Mouse (Mus musculus) testis, postnatal 14 days (tissue): ENCODE measurements at regions not wholly inside any gene's neighbourhood (a gene's known extent, or its start where the extent isn't known, plus 50 kb on each side); places are given as distances from the start of the nearest gene placed in this dataset.

ENCODE experiments used
- DNase-seq: peaks from one replicate; pipeline ENCODE4 v3.0.0; 2021; ENCODE audit warnings: low spot score

DNA sequence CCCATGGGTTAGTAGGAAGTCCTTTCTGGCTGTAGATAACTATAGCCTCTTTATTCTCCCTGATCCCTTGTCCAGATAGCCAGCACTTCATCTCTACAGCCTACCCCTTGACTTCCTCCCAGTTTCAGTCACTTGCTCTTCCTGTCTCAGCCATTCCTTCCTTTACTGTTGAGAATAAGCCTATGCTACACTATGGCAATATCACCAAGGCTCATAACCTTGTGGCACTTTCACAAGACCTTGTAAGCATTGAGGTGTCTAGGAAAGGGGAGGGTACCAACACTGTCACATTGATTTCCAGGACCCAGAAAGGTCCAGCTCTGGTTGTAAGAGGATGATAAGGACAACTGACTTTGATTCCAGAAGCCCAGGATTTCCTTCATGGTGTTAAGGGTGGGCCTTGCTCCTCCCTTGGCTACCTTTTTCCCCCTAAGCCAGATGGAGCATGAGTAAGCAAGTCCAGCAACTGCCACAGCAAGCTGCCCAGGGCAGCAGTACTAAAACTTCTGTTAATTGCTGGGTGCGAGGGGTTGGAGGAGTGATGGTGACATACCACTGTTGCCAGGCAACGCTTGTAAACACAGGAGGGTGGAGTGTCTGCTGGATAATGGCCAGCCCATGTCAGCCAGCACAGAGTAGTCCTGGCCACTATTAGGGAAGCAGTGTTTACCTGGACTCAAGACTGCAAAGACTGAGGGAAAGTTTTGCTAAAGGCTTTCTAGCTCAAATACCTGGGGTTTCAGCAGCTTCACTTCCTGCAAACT is 75.7 kb downstream of the Ankrd16 start:
- no peak for DNase-seq

DNA sequence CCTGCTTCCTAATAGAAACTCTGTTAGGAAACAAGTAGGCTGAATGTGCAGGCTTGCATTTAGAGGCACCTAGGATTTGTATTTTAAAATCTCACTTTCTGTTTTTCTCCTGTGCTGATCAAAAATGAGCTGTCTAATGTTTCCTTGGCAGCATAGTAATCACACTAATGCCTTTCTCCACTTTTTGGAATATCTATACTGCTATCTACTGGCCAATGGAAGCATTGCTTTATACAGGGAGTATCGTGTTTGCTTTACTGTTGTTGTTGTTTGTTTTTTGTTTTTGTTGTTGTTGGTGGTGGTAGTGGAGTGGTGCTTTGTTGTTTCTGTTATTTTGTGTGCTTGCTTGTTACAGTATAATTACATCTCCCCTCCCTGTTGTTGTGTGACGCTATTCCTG is 92.3 kb downstream of the Ankrd16 start:
- DNase-seq: no peak

DNA sequence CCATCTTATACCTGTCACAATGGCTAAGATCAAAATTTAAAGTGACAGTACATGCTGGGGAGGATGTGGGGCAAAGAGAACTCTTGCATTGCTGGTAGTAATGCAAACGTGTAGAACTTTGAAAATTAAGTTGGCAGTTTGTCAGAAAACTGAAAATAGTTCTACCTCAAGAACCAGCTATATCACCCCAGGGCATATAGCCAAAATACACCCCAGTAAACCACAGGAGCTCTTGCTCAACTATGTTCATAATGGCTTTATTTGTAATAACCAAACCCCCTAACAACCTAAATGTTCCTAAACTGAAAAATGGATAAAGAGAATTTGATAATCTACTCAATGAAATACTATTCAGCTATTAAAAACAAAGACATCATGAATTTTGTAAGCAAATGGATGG is 102.3 kb downstream of the Ankrd16 start:
- DNase-seq: no peak

DNA sequence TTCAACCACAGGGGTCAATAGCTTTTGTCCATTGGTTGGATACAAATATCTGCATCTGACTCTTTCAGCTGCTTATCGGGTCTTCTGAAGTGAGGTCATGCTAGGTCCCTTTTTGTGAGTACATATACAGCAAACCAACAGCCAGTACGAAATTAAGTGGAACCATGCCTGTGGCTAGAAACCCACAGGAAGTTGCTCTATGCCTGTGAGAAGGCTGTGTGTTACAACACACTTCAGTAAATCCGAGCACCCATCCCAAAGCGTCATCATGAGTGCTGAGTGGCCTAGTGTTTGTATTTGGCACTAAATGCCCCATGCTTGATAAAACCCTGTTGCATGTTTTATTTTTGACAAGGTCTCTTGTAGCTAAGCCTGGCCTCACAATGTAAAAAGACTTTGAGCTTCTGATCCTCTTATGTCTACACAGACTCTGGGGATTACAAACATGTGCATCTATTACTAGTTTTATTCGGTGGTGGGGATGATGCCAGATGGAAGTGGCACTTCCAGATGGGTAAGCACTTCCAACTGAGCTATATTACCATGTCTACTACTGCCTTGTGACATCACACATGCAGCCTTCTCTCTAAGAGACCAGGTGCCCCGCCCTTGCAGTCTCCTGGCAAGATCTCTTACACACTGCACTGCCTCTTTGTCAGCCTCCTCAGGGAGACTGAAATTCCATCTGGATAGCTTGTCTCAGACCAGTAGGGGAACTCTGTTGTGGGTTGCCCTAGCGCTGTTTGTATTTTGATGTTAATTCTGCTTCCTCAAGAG is 117.3 kb downstream of the Ankrd16 start:
- DNase-seq: no peak

DNA sequence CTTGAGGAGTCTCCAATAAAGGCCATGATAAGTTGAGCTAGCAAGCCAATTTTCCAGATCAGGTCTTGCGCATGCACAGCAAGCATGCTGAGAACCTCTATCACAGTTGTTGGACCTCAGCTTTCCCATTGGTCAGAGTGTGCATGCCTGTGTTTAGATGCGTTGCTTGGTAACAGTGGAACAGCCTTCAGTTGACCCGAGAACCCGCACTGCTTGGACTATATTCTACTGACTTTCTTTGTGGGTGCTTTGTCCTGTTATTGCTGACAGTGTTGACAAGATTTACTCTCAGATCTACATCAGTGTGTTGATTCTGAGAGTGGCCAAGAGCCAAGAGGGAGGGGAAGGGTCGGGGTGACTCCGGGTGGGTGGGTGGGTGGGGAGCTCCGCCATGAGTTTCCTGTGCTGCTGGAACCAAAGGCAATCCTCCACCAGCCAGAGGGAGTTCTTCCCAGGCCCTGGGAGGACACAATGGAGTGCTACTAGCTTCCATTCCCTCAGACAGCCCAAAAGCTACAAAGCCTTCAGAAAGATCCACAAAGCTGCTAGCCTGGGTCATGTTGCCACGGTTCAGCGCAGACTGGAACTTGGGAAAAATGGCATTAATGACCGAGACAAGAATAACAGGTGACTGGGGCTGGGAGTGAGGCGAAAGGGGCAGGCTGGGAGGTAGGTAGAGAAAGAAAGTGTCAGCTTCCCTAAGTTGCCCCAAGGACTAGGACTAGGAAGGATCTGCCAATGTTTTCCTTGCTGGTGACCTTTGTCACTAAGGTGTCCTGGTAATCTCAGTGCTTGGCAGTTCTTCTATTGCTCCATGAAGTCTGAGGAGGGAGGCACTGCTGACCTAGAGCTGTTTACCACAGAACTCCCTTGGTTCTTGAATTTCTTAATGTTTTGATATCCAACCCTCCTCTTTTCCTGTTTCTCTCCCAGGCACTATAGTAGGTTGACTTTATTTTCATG is 122.3 kb downstream of the Ankrd16 start:
- no peak for DNase-seq

DNA sequence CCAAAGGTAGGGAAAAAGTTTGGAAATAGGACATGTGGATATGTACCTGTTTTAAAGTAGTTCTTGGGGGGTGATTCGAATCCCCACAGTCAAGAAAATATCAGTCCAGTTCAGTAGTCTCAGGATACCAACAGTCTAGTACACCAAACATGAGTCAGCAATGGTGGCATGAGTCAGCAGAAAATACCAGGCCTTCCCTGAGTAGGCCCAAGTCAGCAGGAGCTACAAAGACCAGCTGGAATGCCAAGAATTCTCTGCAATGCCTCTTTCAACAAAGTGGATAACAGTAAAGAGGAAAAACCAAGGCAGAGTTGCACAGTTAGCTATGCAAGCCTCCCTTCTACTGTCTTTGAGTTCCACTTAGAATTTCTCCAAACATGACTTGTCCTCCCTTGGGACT is 137.1 kb downstream of the Ankrd16 start:
- DNase-seq: no peak

DNA sequence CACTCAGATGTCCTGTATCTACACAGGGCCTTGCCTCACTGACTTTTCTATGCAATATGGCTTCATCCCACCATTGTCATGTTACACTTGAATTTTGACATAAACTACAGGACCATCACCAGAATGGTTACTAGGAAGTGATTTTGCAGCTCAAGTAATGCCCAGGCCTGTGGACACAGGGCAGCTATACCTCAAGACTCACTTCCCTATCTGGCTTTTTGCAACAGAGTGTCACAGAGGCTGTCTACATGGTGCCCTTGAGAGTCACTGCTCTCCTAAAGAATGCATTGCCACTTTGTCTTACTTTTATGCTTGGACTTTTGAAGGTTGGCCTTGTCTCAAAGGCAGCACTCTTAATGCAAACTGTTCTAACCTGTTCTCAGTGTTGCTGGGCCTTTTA is 139.7 kb downstream of the Ankrd16 start:
- no peak for DNase-seq

DNA sequence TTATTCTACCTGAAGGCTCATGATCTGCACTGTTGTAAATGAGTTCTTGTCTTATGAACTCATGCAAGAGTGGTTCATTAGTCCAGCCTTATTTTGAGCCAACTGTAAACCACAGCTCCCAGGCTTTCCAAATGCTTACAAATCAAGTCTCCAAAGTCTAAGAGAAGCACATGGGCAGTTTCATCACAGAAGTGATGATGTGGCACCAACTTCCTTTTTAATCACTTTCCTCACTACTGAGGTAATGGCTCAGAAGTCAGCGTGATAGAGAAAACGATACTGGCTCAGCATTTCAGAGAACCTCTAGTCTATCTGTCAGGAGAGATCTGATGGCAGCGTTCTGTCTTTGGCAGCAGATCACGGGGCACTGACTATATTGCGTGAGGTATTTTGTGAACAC is 140.4 kb downstream of the Ankrd16 start:
- no peak for DNase-seq

DNA sequence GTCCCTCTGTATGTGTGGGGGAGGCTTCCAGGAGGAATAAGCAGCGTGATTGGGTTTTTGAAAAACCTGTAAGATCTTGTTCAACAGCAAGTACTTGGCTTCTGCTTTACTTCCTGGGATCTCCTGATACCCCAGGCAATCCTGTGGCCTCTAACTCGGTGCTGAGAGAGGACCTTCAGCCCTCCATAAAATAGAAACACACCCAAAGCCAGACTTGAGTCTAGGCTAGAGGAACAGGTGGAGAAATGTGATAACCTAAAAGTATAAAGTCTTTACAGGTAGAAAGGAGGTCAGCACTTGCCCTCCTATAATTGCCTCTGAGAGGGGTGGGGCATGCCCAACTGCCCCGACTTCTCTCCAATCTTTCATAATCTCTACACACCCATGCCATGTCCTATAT is 183.1 kb downstream of the Ankrd16 start:
- DNase-seq: no peak

DNA sequence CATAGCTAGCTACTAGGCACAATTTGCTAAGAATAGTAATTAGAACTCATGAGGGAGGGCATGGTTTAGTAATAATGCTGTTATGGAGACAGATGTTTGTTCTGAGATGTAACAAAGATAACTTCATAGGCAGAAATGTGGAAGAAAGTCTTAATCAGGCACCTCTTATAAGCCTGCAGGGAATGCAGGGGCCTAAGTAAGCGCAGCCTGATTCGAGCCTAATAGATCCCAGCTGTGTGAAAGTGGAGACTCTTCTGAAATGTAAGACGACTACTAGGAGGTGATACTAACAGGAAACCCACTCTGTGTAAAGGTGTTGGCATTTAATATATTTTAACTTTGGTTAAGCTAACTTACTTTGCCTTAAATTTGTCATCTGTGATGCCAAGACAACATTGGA is 187.7 kb downstream of the Ankrd16 start:
- DNase-seq: no peak

DNA sequence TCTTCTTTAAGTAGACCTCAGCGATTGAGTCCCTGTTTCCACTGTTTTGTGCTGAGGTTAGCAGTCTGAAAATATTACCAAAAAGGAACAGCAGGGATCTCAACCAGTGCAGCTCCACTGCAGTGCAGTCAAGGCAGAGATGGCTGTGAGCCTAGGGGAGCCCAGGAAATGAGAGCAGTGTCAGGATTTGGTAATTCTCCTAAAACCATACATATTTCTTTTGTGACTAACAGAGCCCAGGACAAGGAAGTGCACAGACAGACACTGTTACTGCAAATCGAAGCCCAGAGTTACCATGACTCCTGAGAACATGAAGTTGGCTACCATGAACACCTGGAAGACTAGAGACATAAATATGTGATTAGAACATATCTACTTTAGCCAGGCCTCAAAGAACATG is 189.3 kb downstream of the Ankrd16 start:
- DNase-seq: no peak

DNA sequence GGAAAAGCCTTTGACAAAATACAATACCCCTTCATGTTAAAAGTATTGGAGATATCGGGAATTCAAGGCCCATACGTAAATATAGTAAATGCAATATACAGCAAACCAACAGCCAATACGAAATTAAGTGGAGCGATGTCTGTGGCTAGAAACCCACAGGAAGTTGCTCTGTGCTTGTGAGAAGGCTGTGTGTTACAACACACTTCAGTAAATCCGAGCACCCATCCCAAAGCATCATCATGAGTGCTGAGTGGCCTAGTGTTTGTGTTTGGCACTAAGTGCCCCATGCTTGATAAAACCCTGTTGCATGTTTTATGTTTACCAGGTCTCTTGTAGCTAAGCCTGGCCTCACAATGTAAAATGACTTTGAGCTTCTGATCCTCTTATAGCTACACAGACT is 194.3 kb downstream of the Ankrd16 start:
- no peak for DNase-seq

DNA sequence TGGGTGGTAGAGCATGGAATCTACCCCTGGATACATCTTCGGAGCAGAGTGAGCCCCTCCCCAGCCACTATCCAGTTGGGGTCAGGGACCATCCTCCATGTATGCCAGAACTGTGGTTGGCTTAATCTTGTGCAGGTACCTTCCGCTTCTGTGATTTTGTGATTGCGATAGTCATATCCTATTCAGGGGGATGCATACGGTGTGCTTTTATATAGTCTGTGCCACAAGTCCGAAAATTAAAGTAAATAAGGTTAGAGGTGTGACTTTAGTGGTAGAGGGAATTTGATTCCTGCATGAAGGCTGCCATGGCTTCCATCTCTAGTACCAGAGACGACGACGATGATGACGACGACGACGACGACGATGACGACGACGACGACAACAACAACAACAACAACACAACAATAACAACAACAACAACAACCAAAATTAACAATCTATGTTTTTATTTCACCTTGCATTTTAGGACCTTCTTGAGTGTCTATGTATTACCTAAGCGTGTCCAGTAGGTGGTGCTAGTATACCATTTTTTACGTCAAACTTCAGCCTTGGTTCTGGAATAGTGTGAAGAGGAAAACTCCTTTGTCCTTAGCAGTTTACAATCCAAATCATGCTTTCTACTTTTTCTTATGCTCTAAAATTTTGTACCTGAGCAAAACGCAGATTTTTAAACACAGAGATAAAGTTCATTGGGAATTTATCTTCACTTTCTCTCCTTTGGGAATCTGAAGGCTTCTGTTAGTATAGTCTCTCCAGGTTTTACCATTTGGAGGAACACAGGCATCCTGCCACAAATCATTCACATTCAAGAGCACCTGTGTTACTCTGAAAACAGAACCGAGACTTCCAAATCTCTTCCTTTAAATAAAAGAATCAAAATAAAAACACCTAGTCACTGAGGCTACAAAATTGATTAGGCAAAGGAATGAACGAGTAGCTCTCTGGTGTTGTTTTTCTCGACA is 224.5 kb downstream of the Ankrd16 start:
- no peak for DNase-seq

DNA sequence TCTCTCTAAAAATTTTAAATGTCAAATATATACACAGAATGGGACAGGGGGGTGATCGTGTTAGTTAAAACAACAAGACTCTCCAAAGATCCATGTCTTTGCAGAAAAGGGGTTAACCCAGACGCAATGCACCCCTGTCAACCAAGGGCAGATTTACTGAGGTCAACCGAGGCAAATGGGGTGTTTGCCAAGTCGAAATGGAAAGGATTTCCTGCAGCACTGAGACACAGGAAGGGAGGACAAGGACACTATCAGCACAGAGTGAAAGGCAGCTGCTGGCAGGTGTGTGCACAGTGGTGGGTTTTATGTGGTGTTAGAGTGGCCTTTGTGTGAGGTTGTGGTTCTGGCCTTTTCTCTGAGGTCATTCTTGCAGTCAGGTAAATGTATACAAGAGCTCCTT is 226.7 kb downstream of the Ankrd16 start:
- DNase-seq: no peak

DNA sequence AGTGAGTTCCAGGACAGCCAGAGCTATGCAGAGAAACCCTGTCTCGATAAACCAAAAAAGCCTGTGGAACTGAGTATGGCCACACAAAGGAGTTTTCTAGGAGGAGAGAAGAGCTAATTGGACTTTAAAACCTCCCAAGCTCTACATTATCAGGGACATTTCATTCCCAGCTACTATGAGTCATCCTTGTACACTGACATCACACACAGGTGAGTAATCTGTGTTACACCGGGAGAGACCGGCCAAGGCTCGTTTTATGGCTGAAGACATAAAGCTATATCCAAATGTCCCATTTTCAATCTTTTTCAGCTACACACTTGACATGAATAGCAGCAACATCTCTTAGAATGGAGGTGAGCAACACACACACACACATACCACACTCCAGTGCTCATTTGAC is 229.5 kb downstream of the Ankrd16 start:
- DNase-seq: no peak

DNA sequence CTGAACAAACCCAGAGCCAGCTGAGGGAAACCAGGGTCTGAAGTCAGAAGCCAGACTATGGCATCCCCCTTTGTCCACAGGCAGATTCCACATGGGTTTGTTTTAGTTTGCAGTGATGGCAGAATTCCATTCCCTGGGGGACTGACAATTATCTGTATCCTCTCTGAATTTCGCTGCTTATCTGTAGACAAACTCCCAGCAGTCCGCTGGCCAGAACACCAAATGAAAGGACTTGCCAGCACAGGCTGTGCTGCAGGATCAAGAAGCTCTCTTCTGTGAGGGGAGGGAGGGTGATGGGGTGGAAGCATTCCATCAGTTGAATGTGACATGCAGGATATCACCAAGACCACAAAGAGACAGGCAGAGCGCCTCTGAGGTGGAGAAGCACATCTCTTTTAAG is 233.8 kb downstream of the Ankrd16 start:
- DNase-seq: peak; percentile 47

DNA sequence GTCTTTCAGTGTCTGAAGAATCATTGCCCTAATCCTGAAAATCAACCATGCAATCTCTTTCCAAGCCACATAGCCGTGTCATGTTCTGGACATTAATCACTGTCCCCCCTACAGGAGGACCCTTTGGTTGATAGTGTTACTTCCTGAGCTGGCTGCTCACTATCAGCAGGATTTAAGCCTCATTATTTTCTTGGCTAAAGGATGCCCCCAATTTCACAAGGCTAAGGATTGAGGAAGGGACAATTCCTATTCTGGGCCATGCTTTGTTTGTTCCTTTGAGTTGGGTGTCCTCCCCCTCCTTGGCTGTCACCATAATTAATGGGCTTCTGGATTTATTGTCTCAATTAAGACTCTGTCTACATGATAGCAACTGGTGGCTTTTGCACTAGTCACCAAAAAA is 241.9 kb downstream of the Ankrd16 start:
- DNase-seq: no peak

DNA sequence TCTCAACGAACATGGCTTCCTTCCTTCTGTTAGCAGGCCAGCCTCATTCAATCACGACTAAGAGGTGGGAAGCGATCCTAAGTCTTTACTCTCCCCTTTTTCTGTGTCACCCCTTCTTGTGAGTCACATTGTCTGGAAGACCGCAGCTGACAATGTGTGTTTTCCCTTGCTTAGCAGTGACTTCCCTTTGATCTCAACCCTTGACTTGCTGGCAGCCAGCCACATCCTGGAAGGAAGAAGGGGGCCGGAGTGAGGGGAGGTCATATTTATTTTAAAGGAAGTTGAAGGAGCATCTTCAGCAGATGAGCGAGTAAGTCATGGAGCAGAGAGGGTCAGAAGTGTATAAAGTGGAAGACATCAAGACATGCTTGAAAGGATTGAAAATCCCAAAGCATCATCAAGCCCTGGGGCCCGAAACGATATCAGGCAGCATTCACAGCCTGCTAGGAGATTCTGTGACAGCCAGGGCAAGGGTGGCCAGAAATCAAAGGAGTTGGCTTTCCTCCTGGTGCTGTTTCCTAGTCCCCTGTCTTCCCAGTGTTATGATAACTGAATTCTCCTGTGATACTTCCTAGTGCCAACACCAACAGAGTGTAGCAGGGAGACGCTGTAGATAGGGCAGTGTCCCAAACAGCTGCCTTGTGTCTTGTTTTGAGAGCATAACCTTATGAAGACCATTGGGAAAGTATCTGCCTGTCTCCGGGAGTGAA is 245.9 kb downstream of the Ankrd16 start:
- no peak for DNase-seq

DNA sequence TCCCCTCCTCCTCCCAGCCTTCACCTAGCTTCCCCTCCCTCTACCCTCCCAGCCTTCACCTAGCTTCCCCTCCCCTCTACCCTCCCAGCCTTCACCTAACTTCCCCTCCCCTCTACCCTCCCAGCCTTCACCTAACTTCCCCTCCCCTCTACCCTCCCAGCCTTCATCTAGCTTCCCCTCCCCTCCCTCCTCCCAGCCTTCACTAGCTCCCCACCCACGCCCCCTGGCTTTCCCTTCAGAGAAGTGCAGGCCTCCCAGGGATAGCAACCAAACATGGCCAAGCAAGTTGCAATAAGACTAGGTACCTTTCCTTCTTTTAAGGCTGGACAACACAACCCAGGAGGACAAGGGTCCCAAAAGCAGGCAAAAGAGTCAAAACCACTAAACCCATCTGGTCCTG is 248.5 kb downstream of the Ankrd16 start:
- no peak for DNase-seq

DNA sequence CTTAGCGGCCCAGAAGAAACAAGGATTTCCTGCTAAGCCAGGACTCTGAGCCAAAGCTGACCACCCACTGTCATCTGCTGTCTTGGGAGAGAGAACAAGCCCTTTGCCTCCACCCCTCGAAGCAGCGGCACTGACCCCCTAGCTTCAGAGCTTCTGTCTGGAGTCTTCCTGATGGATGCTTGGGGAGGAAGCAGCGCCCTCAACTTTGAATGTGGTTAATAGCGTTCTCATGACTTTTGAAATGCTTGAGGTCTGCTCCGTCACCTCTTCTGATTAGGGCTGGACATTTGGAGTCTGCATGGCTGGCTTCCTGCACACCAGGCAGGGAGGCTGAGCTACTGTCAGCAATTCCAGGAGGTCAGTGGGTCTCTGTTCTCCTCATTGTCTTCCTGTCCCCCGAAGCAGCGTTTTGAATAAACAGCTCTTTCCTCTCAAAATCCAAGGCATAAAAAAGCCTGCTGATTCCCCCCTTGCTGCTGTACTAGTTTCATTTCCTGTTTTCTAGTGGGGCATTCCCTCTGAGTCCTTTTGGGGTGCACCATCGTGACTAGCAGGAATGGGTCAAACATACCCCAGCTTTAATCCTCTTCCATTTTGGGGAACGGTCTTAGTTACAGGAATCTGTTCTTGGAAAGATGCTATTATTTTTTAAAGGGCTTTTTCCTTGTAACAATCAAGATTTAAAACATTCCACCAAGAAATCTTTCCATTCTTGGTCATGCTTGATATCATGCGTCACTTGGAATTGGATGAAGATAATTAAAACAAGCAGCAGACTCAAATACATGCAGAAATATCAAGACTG is 256.0 kb downstream of the Ankrd16 start:
- DNase-seq: no peak
